Mouse (Mus musculus): ENCODE data around the gene Fkbp14.
A peak's percentile ranks its signal among the peaks of the same experiment; 100 is the strongest.

Fkbp14 gene

GRCm38 (mm10) chr6:54548314-54549019 is 48.6 kb downstream of the Fkbp14 start:
- DNase-seq (ENCODE audit: low spot score) = peak; percentile 16

GRCm38 (mm10) chr6:54543646-54544045 is 53.5 kb downstream of the Fkbp14 start:
- DNase-seq (ENCODE audit: low spot score) = no peak

- no peak for DNase-seq (ENCODE audit: low spot score)
These were observed 54.3 kb downstream of the Fkbp14 start for GRCm38 (mm10) chr6:54542836-54543235.

GRCm38 (mm10) chr6:54540252-54540887 is 56.7 kb downstream of the Fkbp14 start:
- DNase-seq (ENCODE audit: low spot score) = peak; percentile 51

- DNase-seq (ENCODE audit: low spot score) = no peak
These were observed 57.7 kb downstream of the Fkbp14 start for GRCm38 (mm10) chr6:54539396-54539795.

GRCm38 (mm10) chr6:54538773-54539173 is 58.3 kb downstream of the Fkbp14 start:
- no peak for DNase-seq (ENCODE audit: low spot score)

- DNase-seq (ENCODE audit: low spot score) = no peak
These were observed 60.1 kb downstream of the Fkbp14 start for GRCm38 (mm10) chr6:54537053-54537452.

- DNase-seq (ENCODE audit: low spot score) = no peak
These were observed 61.6 kb downstream of the Fkbp14 start for GRCm38 (mm10) chr6:54535485-54535884.

- DNase-seq (ENCODE audit: low spot score) = no peak
These were observed 66.0 kb downstream of the Fkbp14 start for GRCm38 (mm10) chr6:54531048-54531481.

GRCm38 (mm10) chr6:54530182-54530581 is 66.9 kb downstream of the Fkbp14 start:
- no peak for DNase-seq (ENCODE audit: low spot score)

- no peak for DNase-seq (ENCODE audit: low spot score)
These were observed 68.4 kb downstream of the Fkbp14 start for GRCm38 (mm10) chr6:54528666-54529065.

Data from MN1 (cell line).